Mouse (Mus musculus) hindbrain, embryonic 15.5 days (tissue): Measurements from ENCODE around the gene Tlr9. TPM values are rescaled to one million over a fixed set of nuclear protein-coding genes. Genes with fewer than 3 reads are reported as not detected.

Experiments
- ATAC-seq: fragments of 200-750 bp; cut with Nextera tagmentation; 2 replicates; pipeline ENCODE4 v1.8.0; 2017; ENCODE audit warnings: low read depth, moderate number of reproducible peaks, moderate TSS enrichment; ENCODE audit not compliant: low FRiP score
- H3K27ac ChIP-seq: fragments of 300-500 bp; sonication (generic); replicated peaks from 2 replicates; pipeline ENCODE4 v1.5.1; 2015; ENCODE audit warnings: mild to moderate bottlenecking, inconsistent platforms
- H3K27me3 ChIP-seq: fragments of 300-500 bp; sonication (generic); 2 replicates; pipeline ENCODE4 v1.6.1; 2015; ENCODE audit warnings: control low read depth, inconsistent platforms
- H3K36me3 ChIP-seq: fragments of 300-500 bp; sonication (generic); 2 replicates; pipeline ENCODE4 v1.6.1; 2015; ENCODE audit warnings: control low read depth, inconsistent platforms
- H3K4me1 ChIP-seq: fragments of 300-500 bp; sonication (generic); replicated peaks from 2 replicates; pipeline ENCODE4 v1.6.1; 2015; ENCODE audit warnings: control low read depth, inconsistent platforms
- H3K4me2 ChIP-seq: fragments of 300-500 bp; sonication (generic); 2 replicates; pipeline ENCODE4 v1.6.1; 2015; ENCODE audit warnings: moderate library complexity, mild to moderate bottlenecking, inconsistent platforms
- H3K4me3 ChIP-seq: fragments of 300-500 bp; sonication (generic); 2 replicates; pipeline ENCODE4 v1.5.1; 2015; ENCODE audit warnings: mild to moderate bottlenecking, inconsistent platforms
- H3K9ac ChIP-seq: fragments of 300-500 bp; sonication (generic); 2 replicates; pipeline ENCODE4 v1.6.1; 2015; ENCODE audit warnings: inconsistent platforms
- H3K9me3 ChIP-seq: fragments of 300-500 bp; sonication (generic); 2 replicates; pipeline ENCODE4 v1.6.1; 2016; ENCODE audit warnings: control low read depth, inconsistent platforms
- WGBS: fragments of 180-500 bp; shearing (Covaris S2); methylation state at CpG from one replicate; pipeline ENCODE4 v1.1.7; 2015; 5-methylcytosine and 5-hydroxymethylcytosine counted together
- polyA plus RNA-seq: library from polyadenylated mRNA; unstranded; fragments of >200 nt; fragmentation: Nextera tagmentation; extraction: Ambion mirVana; gene quantifications from 2 replicates; pipeline ENCODE4 v1.2.1, GENCODE M21; 2015

Tlr9 gene
- polyA plus RNA-seq, 1 experiment from 2014 or later = 0.09 TPM

DNA sequence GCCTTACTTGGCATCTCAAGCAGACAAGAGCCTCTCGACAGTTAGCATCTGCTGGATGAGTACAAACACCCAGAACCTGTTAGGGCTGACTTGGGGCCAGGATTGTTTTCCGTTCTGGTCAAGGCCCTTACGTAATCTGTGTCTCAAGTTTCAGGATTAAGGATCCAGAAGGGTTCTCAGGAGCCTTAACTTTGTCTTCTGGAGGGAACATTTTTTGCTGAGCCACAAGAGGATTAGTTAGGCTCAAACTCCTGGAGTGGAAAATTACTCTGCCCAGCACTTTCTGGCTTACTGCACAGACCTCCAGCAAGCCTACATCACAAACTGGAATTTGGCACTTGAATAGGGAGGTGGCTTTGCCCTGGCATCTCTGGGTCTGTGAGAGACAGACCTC, 14.4 kb downstream of the Tlr9 start:
- Histone ChIP-seq H3K4me3 (no peak overlapping the region), H3K9me3 (no peaks in the 10 kb centered on the region), H3K27ac (no peak overlapping the region), H3K36me3 (peaks cover 85% of the 10 kb centered on the region), H3K9ac (no peak overlapping the region), H3K4me2 (no peak overlapping the region), H3K4me1 (no peaks in the 10 kb centered on the region), H3K27me3 (no peaks in the 10 kb centered on the region)
- no peak for ATAC-seq
- 91% methylated on average over 3 of the region's 3 CpGs for whole genome bisulfite sequencing

GRCm38 (mm10) chr9:106237401-106237800, 15.0 kb downstream of the Tlr9 start:
- Histone ChIP-seq H3K4me2 (no peak overlapping the region), H3K4me1 (no peaks in the 10 kb centered on the region), H3K36me3 (peaks cover 89% of the 10 kb centered on the region), H3K27ac (no peak overlapping the region), H3K9ac (no peak overlapping the region), H3K27me3 (no peaks in the 10 kb centered on the region), H3K4me3 (no peak overlapping the region), H3K9me3 (no peaks in the 10 kb centered on the region)
- no peak for ATAC-seq
- 91% methylated on average over 8 of the region's 8 CpGs for WGBS

- Histone ChIP-seq H3K27me3 (no peaks in the 10 kb centered on the region), H3K36me3 (peaks cover 87% of the 10 kb centered on the region), H3K4me1 (no peaks in the 10 kb centered on the region), H3K9ac (no peak overlapping the region), H3K4me3 (no peak overlapping the region), H3K9me3 (no peaks in the 10 kb centered on the region), H3K4me2 (no peak overlapping the region), H3K27ac (no peak overlapping the region)
- 95% methylated on average over 10 of the region's 10 CpGs for WGBS
- ATAC-seq = no peak
Observed at GRCm38 (mm10) chr9:106237878-106238277, 15.5 kb downstream of the Tlr9 start.

GRCm38 (mm10) chr9:106241541-106242164, 19.3 kb downstream of the Tlr9 start:
- Histone ChIP-seq H3K27ac (no peak overlapping the region), H3K4me2 (no peak overlapping the region), H3K4me1 (peaks cover 8% of the 10 kb centered on the region), H3K36me3 (peaks cover 64% of the 10 kb centered on the region), H3K4me3 (no peak overlapping the region), H3K27me3 (no peaks in the 10 kb centered on the region), H3K9me3 (no peaks in the 10 kb centered on the region), H3K9ac (no peak overlapping the region)
- ATAC-seq = no peak
- 87% methylated on average over 10 of the region's 10 CpGs for WGBS

DNA sequence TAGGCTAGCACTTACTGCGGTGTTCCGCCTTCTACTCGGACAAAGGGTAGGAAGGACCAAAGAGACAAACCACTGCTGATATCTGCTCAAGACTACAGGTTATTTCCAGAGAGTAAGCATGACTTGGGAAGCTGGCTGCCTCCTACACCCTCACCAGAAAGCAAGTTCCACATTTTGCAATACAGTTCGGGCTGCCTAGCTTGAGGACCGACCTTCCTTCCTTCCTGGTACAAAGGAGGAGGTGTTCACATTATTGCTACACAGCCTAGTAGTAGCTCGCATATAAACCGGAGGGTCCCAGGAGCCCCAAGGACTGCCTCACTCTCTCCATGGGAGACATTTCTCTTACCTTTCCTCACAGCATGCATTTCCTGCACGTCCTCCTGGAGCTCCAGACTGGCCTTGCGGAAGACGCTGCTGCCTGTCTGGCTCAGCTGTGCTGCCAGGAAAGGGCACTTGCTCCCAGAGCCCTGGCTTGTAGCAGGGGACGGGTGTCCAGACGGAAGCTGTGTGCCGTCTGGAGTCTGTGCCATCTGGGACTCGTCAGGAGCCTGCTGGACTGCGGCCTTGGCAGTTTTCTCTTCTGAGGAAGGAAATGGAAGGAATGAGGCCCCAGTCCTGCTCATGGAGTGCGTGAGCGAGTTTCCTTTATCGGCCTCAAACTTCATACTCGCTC, 20.6 kb downstream of the Tlr9 start:
- no peak overlapping the region for H3K4me3 ChIP-seq
- no peak overlapping the region for H3K4me2 ChIP-seq
- H3K9me3 ChIP-seq = no peaks in the 10 kb centered on the region
- no peaks in the 10 kb centered on the region for H3K27me3 ChIP-seq
- peaks cover 51% of the 10 kb centered on the region for H3K36me3 ChIP-seq
- peaks cover 16% of the 10 kb centered on the region for H3K4me1 ChIP-seq
- ATAC-seq = no peak
- WGBS = 77% methylated on average over 19 of the region's 19 CpGs
- peak overlapping the region; percentile 44; the same call in 1 of the 2 replicates for H3K27ac ChIP-seq
- H3K9ac ChIP-seq = no peak overlapping the region

- H3K4me2 ChIP-seq = no peak overlapping the region
- H3K27ac ChIP-seq = no peak overlapping the region
- H3K36me3 ChIP-seq = 0 out of 2 replicates have a peak, but pooled peaks cover 4% of the 10 kb centered on the region
- no peaks in the 10 kb centered on the region for H3K9me3 ChIP-seq
- peaks cover 38% of the 10 kb centered on the region for H3K4me1 ChIP-seq
- WGBS = 89% methylated on average over 11 of the region's 11 CpGs
- no peak overlapping the region for H3K9ac ChIP-seq
- no peak for ATAC-seq
- no peak overlapping the region for H3K4me3 ChIP-seq
- H3K27me3 ChIP-seq = no peaks in the 10 kb centered on the region
Observed at GRCm38 (mm10) chr9:106249550-106249949, 27.2 kb downstream of the Tlr9 start.

DNA sequence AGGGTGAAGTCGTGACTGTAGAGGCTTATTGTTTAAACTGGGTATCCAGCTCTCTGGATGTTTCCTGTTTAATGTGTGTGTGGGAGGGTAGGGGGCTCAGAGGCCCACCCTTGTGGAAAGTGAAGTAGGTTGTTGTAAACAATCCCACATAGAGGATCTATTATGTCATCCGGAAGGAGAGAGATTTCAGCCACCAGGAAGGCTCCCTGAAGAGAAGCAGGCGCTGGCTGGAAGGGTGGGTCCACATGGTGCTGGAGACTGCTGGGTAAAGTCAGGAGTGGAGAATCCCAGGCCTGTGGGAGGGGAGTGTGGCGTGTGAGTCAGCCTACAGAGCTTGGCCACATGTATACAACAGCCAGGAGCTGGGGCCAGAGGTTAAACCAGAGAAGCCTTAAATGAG, 27.8 kb downstream of the Tlr9 start:
- Histone ChIP-seq H3K27me3 (no peaks in the 10 kb centered on the region), H3K9me3 (no peaks in the 10 kb centered on the region), H3K4me2 (no peak overlapping the region), H3K27ac (no peak overlapping the region), H3K9ac (no peak overlapping the region), H3K4me1 (peaks cover 38% of the 10 kb centered on the region), H3K36me3 (0 out of 2 replicates have a peak, but pooled peaks cover 2% of the 10 kb centered on the region), H3K4me3 (no peak overlapping the region)
- 52% methylated on average over 4 of the region's 4 CpGs for WGBS
- ATAC-seq = no peak

- no peak for ATAC-seq
- Histone ChIP-seq H3K9me3 (no peaks in the 10 kb centered on the region), H3K4me2 (no peak overlapping the region), H3K27me3 (no peaks in the 10 kb centered on the region), H3K27ac (no peak overlapping the region), H3K4me1 (peaks cover 36% of the 10 kb centered on the region), H3K9ac (no peak overlapping the region), H3K36me3 (no peaks in the 10 kb centered on the region), H3K4me3 (no peak overlapping the region)
- WGBS = 82% methylated on average over 8 of the region's 8 CpGs
Observed at GRCm38 (mm10) chr9:106251066-106251465, 28.7 kb downstream of the Tlr9 start.

DNA sequence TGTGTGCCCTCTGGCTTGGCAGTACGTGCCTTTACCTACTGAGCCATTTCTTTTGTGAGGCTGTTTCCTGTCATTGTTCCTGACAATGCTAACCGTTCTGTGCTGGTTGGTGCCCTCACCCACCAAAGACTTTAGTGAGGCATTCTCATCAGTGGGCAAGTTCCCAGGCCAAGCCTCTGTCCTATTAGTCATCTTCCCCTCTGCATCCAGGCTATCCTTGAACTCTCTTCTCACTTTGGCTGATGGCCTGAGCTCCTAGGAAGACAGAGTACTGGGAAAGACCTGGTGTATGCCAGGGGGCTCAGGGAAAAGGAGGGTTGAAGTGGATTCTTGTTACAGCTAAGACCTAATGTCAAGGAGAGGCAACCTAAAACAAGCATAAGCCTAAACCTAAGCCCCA, 31.6 kb downstream of the Tlr9 start:
- no peak for ATAC-seq
- Histone ChIP-seq H3K4me2 (no peak overlapping the region), H3K36me3 (no peaks in the 10 kb centered on the region), H3K27me3 (no peaks in the 10 kb centered on the region), H3K4me3 (no peak overlapping the region), H3K9ac (no peak overlapping the region), H3K4me1 (peaks cover 12% of the 10 kb centered on the region; the same call in 1 of the 2 replicates), H3K27ac (no peak overlapping the region), H3K9me3 (no peaks in the 10 kb centered on the region)
- 60% methylated on average over 2 of the region's 2 CpGs for WGBS

DNA sequence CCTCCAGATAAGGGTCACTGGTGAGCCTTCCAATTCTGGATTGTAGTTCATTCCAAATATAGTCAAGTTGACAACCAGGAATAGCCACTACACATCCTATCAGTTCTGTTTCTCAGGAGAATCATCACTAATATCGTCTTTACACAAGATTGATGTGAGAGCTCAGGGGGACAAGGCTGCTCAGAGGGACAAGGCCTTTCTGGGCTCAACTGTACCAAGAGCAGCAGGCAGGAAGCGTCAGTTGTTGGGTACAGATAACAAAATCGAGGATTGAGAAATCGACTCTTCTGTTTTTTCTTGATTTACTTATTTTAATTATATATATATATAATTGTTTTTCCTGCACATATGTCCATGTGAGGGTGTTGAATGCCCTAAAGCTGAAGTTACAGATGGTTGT, 36.0 kb downstream of the Tlr9 start:
- no peaks in the 10 kb centered on the region for H3K36me3 ChIP-seq
- no peaks in the 10 kb centered on the region for H3K27me3 ChIP-seq
- H3K4me1 ChIP-seq = no peaks in the 10 kb centered on the region
- ATAC-seq = no peak
- no peak overlapping the region for H3K9ac ChIP-seq
- no peaks in the 10 kb centered on the region for H3K9me3 ChIP-seq
- H3K4me3 ChIP-seq = no peak overlapping the region
- no peak overlapping the region for H3K27ac ChIP-seq
- H3K4me2 ChIP-seq = no peak overlapping the region
- 89% methylated on average over 4 of the region's 4 CpGs for WGBS

- no peak for ATAC-seq
- 71% methylated on average over 5 of the region's 5 CpGs for WGBS
- Histone ChIP-seq H3K27me3 (no peaks in the 10 kb centered on the region), H3K27ac (no peak overlapping the region), H3K9me3 (no peaks in the 10 kb centered on the region), H3K4me2 (no peak overlapping the region), H3K9ac (no peak overlapping the region), H3K4me1 (no peaks in the 10 kb centered on the region), H3K36me3 (no peaks in the 10 kb centered on the region), H3K4me3 (no peak overlapping the region)
Observed at GRCm38 (mm10) chr9:106258990-106259389, 36.6 kb downstream of the Tlr9 start.

DNA sequence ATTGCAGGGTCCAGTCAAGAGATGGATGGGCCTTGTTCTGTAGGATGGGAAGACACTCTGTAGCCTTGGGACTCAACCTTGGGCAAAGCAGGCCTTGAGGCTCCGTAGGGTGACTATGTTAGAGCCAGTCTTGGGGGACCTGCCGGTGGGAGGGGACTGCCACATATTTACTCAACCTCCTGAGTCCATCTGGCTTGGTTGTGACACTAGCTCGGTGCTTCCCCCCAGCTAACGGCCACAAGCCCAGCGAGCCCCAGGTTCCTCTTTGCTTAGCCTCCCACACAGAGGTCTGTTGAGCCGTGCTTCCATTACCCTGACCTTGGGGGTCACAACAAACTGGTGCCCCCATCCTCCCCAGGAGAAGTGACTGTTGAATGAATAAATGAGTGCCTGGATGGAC, 38.7 kb downstream of the Tlr9 start:
- Histone ChIP-seq H3K4me2 (no peak overlapping the region), H3K4me3 (no peak overlapping the region), H3K27me3 (no peaks in the 10 kb centered on the region), H3K9me3 (no peaks in the 10 kb centered on the region), H3K4me1 (no peaks in the 10 kb centered on the region), H3K36me3 (no peaks in the 10 kb centered on the region), H3K27ac (no peak overlapping the region), H3K9ac (no peak overlapping the region)
- ATAC-seq = no peak
- WGBS = 87% methylated on average over 6 of the region's 6 CpGs

GRCm38 (mm10) chr9:106261491-106261890, 39.1 kb downstream of the Tlr9 start:
- no peaks in the 10 kb centered on the region for H3K36me3 ChIP-seq
- H3K4me1 ChIP-seq = no peaks in the 10 kb centered on the region
- H3K27me3 ChIP-seq = no peaks in the 10 kb centered on the region
- 75% methylated on average over 3 of the region's 3 CpGs for WGBS
- H3K27ac ChIP-seq = no peak overlapping the region
- no peaks in the 10 kb centered on the region for H3K9me3 ChIP-seq
- H3K4me3 ChIP-seq = no peak overlapping the region
- ATAC-seq = no peak
- H3K4me2 ChIP-seq = no peak overlapping the region
- no peak overlapping the region for H3K9ac ChIP-seq
